Mouse (Mus musculus): ENCODE results near the gene Tmem59.
A peak's percentile ranks its signal among the peaks of the same experiment; 100 is the strongest.

The Tmem59 gene

DNA sequence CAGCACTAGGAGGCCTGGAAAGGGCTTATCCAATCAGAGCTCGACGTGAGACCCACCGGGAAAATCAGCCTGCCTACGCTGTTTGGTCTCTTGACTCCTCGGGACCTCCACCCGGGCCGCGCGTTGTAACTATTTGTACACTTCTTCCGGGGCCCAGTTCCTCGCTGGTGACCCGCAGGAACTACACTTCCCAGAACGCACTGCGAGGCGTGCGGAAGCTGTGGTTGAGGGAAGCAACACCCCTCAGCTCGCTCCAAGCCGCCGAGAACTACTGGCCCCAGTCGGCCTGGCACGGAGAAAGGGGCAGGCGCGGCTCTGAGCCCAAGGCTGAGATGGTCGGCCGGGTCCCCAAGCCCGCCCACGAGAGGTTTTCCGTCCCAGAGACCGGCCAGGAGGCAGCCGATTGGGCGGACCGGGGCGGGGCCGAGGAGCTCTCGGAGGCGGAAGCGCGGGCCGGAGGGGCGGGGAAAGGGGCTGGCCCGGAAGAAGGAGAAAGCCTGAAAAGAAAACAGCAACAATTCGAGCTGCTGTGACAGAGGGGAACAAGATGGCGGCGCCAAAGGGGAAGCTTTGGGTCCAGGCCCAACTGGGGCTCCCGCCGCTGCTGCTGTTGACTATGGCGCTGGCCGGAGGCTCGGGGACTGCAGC is at the start of gene Tmem59:
Tmem59 (plus strand) TSS at position 218 of the 648 bp plus-strand sequence.
- peak; percentile 96 for DNase-seq (ENCODE audit: low read depth, low spot score)

DNA sequence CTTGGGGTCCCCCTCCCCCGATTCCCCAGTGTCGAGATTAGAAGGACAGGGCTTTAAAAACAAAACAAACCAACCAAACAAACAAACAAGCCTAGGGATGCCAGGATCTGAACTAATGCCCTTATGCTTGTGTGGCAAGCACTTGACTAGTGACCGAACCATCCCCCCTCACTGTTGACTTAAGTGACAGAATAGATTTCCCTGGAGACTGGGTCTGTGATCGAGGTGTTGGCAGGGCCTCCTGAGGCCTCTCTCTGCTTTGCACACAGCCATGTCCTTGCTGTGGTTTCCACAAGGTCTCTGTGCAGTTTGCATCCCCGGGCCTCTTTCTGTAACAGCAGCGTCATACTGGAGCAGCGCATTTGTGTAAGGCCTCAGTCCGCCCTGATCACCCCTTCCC is 48.8 kb upstream of the Tmem59 start:
- DNase-seq (ENCODE audit: low read depth, low spot score), result no peak

DNA sequence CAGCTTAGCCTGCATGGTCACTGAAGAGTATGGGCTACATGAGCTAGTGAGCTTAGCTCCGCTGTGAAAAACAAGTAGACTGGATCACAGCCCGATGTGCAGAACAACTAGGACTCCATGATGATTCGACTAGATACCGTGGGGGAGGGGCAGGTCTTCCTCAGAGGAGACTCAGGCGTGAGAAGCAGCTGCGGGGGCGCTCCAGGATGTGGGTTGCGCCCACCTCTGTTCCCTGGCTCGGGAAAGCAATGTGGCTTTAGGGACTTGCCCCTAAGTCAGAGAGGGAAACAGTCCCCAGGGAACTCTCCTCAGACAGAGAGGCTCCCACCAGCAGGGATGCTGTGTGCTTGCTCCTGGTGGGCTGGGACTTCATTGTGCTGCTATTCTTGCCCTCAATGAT is 47.7 kb upstream of the Tmem59 start:
- DNase-seq (ENCODE audit: low read depth, low spot score), result peak; percentile 35

GRCm38 (mm10) chr4:107134891-107135290 is 43.3 kb upstream of the Tmem59 start:
- no peak for DNase-seq (ENCODE audit: low read depth, low spot score)

DNA sequence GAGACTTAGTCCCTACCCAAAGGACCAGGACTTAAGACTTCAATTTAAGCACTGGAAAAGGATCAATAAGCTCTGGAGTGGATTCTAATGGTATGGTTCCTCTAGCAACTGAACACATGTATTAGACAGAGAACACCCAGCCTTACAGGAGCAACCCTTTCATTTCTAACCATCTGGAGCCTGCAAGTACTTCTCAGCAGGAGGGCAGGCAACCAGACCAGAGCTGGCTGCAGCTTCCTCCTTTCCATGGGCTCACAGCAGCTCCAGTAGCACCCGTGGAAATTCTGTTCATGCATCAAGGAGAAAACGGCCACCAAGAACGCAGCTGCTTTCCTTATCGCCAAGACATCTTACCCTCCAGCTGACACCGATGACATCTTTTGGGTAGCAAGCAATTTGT is 42.5 kb upstream of the Tmem59 start:
- no peak for DNase-seq (ENCODE audit: low read depth, low spot score)

GRCm38 (mm10) chr4:107136531-107136930 is 41.7 kb upstream of the Tmem59 start:
- no peak for DNase-seq (ENCODE audit: low read depth, low spot score)

DNA sequence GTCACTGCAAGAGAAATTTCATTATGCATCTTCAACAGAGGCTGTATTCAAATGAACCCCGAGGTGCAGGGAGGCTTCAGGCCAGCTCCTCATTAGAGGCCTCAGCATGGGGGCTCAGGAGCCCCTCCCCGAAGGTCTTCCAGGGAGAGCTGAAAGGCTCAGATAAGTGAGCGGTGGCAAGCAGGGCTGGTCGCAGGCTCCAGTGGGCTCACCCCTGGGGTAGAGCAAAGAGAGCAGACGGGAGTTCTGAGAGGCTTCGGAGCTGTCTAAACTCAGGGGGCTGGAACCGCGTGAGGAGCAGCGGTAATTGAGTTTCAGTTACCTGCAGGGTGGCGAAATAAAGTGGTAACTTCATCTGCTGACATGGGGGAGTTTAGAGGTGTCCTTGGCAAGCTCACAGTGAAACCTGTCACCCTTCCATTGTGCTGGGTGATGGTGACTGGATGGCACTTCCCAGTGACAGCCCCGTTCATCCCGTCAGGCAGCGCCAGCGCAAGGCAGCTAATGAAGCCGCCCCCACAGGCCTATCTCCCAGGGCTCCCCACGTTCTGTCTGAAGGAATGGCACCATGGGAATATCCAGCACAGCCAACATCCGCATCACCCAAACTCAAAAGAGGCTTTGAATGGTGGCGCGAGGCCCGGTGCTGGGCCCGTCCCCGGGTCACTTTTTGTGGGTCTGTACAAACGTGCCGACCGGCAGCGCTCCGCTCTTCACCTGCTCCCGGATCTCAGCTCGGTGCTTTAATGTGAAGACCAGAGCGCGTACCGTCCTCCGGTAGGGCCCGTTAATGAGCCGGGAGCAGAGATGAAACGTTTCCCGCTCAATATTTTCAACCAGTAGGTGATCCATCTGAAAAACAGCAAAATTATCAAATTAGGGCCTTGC is 39.0 kb upstream of the Tmem59 start:
- no peak for DNase-seq (ENCODE audit: low read depth, low spot score)

GRCm38 (mm10) chr4:107139836-107140631 is 38.2 kb upstream of the Tmem59 start:
- no peak for DNase-seq (ENCODE audit: low read depth, low spot score)

DNA sequence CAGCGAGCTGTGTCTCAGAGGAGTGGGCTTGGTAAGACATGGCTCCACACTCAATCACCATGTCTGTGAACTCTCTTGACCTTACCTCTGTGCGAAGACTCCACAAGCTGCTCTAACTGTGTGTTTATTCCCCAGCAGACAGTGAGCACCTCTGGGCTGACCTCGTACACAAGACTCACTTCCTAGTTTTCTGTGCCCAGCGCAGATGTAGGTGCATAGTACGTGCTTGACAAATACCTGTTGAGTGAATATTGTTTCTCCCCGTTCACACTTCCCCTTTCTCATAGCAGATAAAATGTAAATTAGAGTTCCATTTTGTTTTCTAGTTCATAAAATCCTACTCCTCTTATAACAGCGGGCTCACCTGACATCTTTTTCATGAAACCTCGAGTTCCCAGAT is 34.7 kb upstream of the Tmem59 start:
- no peak for DNase-seq (ENCODE audit: low read depth, low spot score)

DNA sequence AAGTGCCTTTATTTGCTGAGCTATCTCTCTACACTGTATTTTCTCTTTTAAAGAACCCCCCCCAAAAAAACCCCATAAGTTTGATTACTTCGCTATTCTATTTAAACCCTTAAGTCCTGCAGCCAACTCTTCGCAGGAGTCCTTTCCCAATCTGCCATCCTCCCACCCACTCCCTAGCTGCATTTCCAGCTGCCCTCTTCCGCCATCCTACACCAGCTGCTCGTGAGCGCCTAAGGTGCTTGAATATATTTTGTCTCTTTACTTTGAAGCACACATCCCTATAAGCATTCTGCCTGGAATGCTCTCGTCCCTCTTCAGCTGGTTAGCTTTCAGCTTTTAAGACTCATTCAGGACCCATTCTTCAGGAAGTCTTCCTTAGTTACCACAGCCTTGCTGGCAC is 27.2 kb upstream of the Tmem59 start:
- DNase-seq (ENCODE audit: low read depth, low spot score), result no peak

- no peak for DNase-seq (ENCODE audit: low read depth, low spot score)
Observed at GRCm38 (mm10) chr4:107152571-107152970, 25.6 kb upstream of the Tmem59 start.

GRCm38 (mm10) chr4:107156983-107157401 is 21.2 kb upstream of the Tmem59 start:
- peak; percentile 21 for DNase-seq (ENCODE audit: low read depth, low spot score)

DNA sequence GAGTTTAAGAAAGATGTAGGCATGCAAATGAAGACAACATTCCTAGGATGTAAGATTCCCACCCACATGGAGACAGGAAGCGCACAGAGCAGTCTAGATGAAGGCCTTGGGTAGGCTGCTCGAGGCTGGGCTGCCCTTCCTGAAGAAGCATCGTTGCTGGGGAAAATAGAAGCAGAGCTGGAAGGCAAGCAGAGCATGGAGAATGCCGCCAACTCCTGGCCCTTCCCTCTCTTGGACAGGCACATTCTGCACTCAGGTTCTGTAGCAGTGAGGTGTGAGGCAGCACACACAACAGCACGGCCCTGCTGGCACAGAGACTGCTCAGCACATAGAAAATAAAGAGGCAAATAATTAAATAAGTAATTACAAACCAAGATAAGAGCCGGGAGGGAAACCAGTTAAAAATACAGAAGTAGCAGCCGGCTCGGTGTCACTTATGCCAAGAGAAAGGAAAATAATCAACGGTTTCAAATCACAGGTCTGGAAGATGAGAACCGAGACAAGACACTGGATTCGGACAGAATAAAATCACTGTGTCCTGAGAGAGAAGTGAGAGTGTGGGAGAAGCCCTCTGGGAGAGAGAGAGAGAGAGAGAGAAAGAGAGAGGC is 18.9 kb upstream of the Tmem59 start:
- no peak for DNase-seq (ENCODE audit: low read depth, low spot score)

GRCm38 (mm10) chr4:107160181-107160580 is 18.0 kb upstream of the Tmem59 start:
- no peak for DNase-seq (ENCODE audit: low read depth, low spot score)

- DNase-seq (ENCODE audit: low read depth, low spot score), result no peak
Observed at GRCm38 (mm10) chr4:107163341-107163740, 14.9 kb upstream of the Tmem59 start.

GRCm38 (mm10) chr4:107163756-107164587 is 14.2 kb upstream of the Tmem59 start:
- peak; percentile 74 for DNase-seq (ENCODE audit: low read depth, low spot score)

- no peak for DNase-seq (ENCODE audit: low read depth, low spot score)
Observed at GRCm38 (mm10) chr4:107166700-107167099, 11.5 kb upstream of the Tmem59 start.

GRCm38 (mm10) chr4:107167798-107168197 is 10.4 kb upstream of the Tmem59 start:
- no peak for DNase-seq (ENCODE audit: low read depth, low spot score)

GRCm38 (mm10) chr4:107177506-107177905 is 693 bp upstream of the Tmem59 start:
- no peak for DNase-seq (ENCODE audit: low read depth, low spot score)

DNA sequence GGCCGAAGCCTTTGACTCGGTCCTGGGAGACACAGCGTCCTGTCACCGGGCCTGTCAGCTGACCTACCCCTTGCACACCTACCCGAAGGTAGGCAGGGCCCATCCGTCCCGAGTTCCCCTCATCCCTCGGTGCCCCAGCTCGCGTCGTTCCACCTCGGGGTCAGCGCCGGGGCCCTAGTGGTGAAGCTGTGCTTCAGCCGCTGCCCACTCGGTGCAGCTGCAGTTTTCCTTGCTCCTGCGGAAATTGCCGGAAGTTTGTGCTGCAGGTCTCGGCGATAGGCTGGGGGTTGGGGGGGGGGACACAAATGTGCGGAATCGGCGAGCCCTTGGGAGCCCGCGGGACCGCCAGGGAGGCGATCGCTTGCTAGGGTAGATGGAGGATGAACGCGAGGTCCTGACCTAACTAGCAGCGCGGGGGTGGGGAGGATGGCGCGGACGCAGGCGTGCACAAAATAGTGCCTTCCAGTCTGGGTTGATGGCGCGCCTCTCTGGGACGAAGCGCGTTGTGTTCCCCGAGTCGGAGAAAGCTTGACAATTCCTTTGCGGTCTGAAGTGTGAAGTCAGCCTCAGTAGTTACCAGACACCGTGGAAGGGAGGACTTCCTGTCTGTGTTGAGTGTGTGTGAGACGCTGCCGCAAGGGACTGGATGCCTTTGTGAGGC is 761 bp downstream of the Tmem59 start, which contains the start of gene Tceanc2:
Tceanc2 (minus strand) TSS at position 287 of the 661 bp plus-strand sequence.
- peak; percentile 43 for DNase-seq (ENCODE audit: low read depth, low spot score)
